Mouse (Mus musculus): ENCODE results near the gene Gm5169. TPM values are rescaled to one million over a fixed set of nuclear protein-coding genes. Genes with fewer than 3 reads are reported as not detected.

The Gm5169 gene
- not detected in 2 replicates for polyA plus RNA-seq (2015; fragmentation: Nextera tagmentation; extraction: Ambion mirVana)

GRCm38 (mm10) chrX:25301355-25301754 is at the start of gene Gm5169:
TSS of gene Gm5169 (minus strand) at chrX:25301455.

